Mouse (Mus musculus) CH12.LX (cell line): Measurements from ENCODE around the gene Hoxa7.

Experiments
- CTCF ChIP-seq, 2 experiments: IDR thresholded peaks in 1 of 2; conservative IDR thresholded peaks in 1 of 2; 2 replicates each; pipeline ENCODE4 v1.5.1; 2011 to 2012; ENCODE audit warnings: low read depth in 2 of 2, low read length in 2 of 2, improper control_type of control experiment in 1 of 2, inconsistent platforms in 1 of 2, mild to moderate bottlenecking in 1 of 2, moderate library complexity in 1 of 2
- ETS1 ChIP-seq: conservative IDR thresholded peaks from 2 replicates; pipeline ENCODE4 v1.6.1; 2012; ENCODE audit warnings: low read depth, mild to moderate bottlenecking, inconsistent platforms, low read length, improper control_type of control experiment, moderate library complexity
- IRF4 ChIP-seq: IDR thresholded peaks from 2 replicates; pipeline ENCODE4 v1.6.1; 2014; ENCODE audit warnings: low read depth, mild to moderate bottlenecking, inconsistent platforms, low read length, improper control_type of control experiment
- MEF2A ChIP-seq: IDR thresholded peaks from 2 replicates; pipeline ENCODE4 v1.6.1; 2014; ENCODE audit warnings: low read depth, mild to moderate bottlenecking, inconsistent platforms, low read length, improper control_type of control experiment, borderline replicate concordance
- MXI1 ChIP-seq: IDR thresholded peaks from 2 replicates; pipeline ENCODE4 v1.6.1; 2011; ENCODE audit warnings: mild to moderate bottlenecking, low read depth, low read length, improper control_type of control experiment
- POLR2A ChIP-seq: IDR thresholded peaks from 2 replicates; pipeline ENCODE4 v1.6.1; 2011; ENCODE audit warnings: low read depth, mild to moderate bottlenecking, improper control_type of control experiment, low read length
- RAD21 ChIP-seq: IDR thresholded peaks from 2 replicates; pipeline ENCODE4 v1.6.1; 2011; ENCODE audit warnings: low read depth, mild to moderate bottlenecking, low read length, improper control_type of control experiment, moderate library complexity
- USF1 ChIP-seq: IDR thresholded peaks from 2 replicates; pipeline ENCODE4 v1.6.1; 2014; ENCODE audit warnings: low read depth, mild to moderate bottlenecking, inconsistent platforms, low read length, improper control_type of control experiment

DNA sequence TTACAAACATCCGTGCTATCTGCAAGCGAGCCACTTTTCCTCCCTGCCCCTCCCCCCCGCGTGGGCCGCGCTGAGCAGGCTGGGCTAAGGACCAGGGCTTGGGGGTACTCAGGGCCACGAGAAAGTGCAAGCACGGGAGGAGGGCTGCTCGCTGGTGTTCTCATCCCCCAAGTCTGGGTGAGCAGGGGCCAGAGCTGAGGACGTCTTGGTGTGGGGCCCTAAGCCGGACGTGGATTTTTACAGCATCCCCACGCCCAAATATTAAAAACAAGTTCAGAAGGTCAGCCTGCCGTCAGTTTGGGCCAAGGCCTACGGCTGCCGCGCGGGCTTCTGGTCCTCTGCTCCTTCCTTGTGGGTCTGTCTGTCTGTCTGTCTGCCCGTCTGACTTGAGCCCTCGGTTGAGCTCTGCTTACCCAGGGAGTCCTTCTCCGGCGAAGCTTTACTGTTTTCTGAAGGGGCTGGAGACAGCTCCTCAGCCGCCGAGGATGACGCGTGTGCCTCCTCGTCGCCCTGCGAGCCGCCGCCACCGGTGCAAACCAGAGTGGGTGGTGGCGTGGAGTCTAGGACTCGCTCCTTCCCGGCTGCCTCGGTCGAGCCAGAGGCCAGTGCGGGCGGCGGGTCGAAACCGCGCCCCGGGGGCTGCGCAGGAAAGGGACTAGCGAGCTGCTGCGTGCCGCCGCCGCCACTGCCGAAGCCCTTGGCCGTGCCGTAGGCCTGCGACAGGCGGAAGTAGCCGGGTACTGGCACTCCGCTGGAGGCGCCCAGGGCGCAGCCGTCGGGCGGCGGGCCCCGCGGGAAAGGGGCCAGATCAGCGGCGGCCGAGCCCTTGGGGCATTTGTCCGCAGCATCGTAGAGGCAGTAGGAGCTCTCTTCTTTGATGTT is 12.1 kb upstream of the Hoxa7 start:
- TF ChIP-seq CTCF (conservative IDR thresholded peaks at IDR 0.05 in 1 of 2, IDR thresholded peaks at IDR 0.05 in 1 of 2; ENCODE audit: low read depth in 2 of 2, low read length in 2 of 2) (no peak), ETS1 (no peak), POLR2A (no peak), MEF2A (no peak), USF1 (no peak), IRF4 (no peak), RAD21 (no peak), MXI1 (no peak)
